Mouse (Mus musculus): ENCODE data around the gene Poll.

DNA sequence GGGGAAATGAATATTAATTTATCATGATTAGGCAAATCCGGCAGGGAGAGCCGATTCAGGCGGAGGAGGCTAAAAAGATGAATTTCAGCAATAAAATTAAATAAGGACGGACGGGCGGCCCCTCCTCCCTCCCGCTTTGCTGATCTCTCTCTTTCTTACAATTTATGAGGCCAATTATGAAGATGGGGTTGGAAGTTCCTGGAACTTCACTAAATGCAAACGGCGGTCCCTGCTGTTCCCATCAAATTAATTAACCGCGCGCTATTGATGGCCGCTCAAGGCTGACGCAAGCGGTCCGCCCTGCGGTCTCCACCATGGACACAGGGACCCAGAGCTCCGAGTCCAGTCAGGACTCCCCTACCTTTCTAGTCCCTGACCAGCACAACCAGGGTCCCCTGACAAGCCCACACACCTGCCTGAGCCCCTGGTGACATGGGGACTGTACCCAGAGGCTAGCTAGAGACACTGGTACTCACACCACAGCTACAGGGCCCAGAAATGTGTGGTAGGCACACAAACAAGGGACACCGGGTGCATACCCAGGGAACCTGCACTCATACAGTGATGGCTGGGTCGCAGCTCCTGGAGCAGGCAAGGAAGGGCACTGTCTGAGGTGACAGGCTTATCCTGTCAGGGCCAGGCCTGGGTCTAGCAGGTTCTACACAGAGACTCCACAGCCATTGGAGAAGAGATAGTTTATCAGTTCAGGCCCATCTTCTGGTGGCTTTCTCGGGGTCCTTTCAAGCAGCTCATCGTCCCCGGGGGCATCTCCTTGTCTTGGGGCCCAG lies 11.0 kb downstream of the Poll start:
- TF ChIP-seq CTCF (IDR thresholded peaks at IDR 0.05; ENCODE audit: control insufficient read depth, insufficient read depth, insufficient read length): no peak
- TF ChIP-seq USF1 (IDR thresholded peaks at IDR 0.05; ENCODE audit: low read depth): no peak
- no peak for TF ChIP-seq MAX (IDR thresholded peaks at IDR 0.05)
- TF ChIP-seq MYOD1 (IDR thresholded peaks at IDR 0.05; ENCODE audit: control insufficient read depth, insufficient read length, low read depth): no peak
- TF ChIP-seq MYOG (IDR thresholded peaks at IDR 0.05; ENCODE audit: control insufficient read depth, extremely low read depth, insufficient read length): no peak
- no peak for TF ChIP-seq FOSL1 (IDR thresholded peaks at IDR 0.05; ENCODE audit: insufficient read depth, low read length, poor library complexity, severe bottlenecking)
- TF ChIP-seq CEBPB (IDR thresholded peaks at IDR 0.05; ENCODE audit: low read depth): no peak

All from C2C12 (cell line).